Mouse (Mus musculus) midbrain, embryonic 13.5 days (tissue): ENCODE measurements at regions not wholly inside any gene's neighbourhood (a gene's known extent, or its start where the extent isn't known, plus 50 kb on each side); places are given as distances from the start of the nearest gene placed in this dataset.

Experiments used
- ATAC-seq: fragments of 200-750 bp; cut with Nextera tagmentation; 2 replicates; pipeline ENCODE4 v1.8.0; 2017; ENCODE audit warnings: mild to moderate bottlenecking, moderate TSS enrichment, moderate library complexity
- H3K27ac ChIP-seq: fragments of 300-500 bp; sonication (generic); 2 replicates; pipeline ENCODE4 v1.5.1; 2015; ENCODE audit warnings: inconsistent platforms, mild to moderate bottlenecking, moderate library complexity
- H3K27me3 ChIP-seq: fragments of 300-500 bp; sonication (generic); 2 replicates; pipeline ENCODE4 v1.6.1; 2015; ENCODE audit warnings: mild to moderate bottlenecking, inconsistent platforms
- H3K36me3 ChIP-seq: fragments of 300-500 bp; sonication (generic); 2 replicates; pipeline ENCODE4 v1.6.1; 2015; ENCODE audit warnings: mild to moderate bottlenecking, inconsistent platforms
- H3K4me1 ChIP-seq: fragments of 300-500 bp; sonication (generic); replicated peaks from 2 replicates; pipeline ENCODE4 v1.6.1; 2015; ENCODE audit warnings: inconsistent platforms
- H3K4me2 ChIP-seq: fragments of 300-500 bp; sonication (generic); replicated peaks from 2 replicates; pipeline ENCODE4 v1.6.1; 2015; ENCODE audit warnings: moderate library complexity, mild to moderate bottlenecking, inconsistent platforms
- H3K4me3 ChIP-seq: fragments of 300-500 bp; sonication (generic); replicated peaks from 2 replicates; pipeline ENCODE4 v1.5.1; 2015; ENCODE audit warnings: mild to moderate bottlenecking, inconsistent platforms
- H3K9ac ChIP-seq: fragments of 300-500 bp; sonication (generic); replicated peaks from 2 replicates; pipeline ENCODE4 v1.6.1; 2015; ENCODE audit warnings: mild to moderate bottlenecking, inconsistent platforms
- H3K9me3 ChIP-seq: fragments of 300-500 bp; sonication (generic); 2 replicates; pipeline ENCODE4 v1.6.1; 2016; ENCODE audit warnings: mild to moderate bottlenecking, inconsistent platforms
- WGBS: fragments of 180-500 bp; shearing (Covaris S2); methylation state at CpG from one replicate; pipeline ENCODE4 v1.1.7; 2015; 5-methylcytosine and 5-hydroxymethylcytosine counted together

DNA sequence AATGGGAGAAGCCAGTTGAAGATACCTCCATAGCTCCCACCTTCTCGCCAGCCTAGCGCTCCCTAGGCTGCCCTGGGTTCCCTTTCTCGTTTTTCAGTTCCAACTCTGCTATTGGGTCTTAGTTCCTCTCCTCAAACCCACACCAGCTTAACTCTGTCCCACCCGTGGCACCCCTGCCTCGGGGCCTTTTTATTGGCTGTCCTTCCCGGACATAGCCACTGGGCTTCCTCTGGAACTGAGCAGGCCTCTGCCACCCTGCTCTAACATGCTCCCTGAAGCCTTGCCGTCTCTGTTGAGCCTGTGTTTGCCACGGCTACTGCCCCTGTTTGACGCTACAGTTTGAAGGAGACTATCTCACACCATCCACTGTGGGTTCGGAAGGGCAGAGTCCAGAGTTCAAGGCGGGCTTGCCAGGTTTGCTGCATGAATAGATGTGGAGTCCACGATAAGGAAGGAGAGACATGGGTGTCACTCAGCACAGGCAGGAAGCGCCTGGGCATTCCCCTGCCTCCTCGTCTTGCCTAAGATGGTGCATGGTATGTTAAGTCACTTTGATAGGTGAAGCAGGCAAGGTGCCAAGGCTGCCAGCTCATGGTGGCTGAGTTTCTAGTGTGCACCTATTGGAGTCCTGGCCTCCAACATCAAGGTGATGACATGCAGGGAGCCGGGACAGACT, 116.1 kb upstream of the Tmem189 start:
- no peaks in the 10 kb centered on the region for H3K36me3 ChIP-seq
- H3K9ac ChIP-seq, result no peak overlapping the region
- no peak overlapping the region for H3K27ac ChIP-seq
- no peak for ATAC-seq
- 82% methylated on average over 15 of the region's 15 CpGs for WGBS
- H3K27me3 ChIP-seq, result no peaks in the 10 kb centered on the region
- no peak overlapping the region for H3K4me3 ChIP-seq
- no peaks in the 10 kb centered on the region for H3K4me1 ChIP-seq
- H3K9me3 ChIP-seq, result no peaks in the 10 kb centered on the region
- no peak overlapping the region for H3K4me2 ChIP-seq

DNA sequence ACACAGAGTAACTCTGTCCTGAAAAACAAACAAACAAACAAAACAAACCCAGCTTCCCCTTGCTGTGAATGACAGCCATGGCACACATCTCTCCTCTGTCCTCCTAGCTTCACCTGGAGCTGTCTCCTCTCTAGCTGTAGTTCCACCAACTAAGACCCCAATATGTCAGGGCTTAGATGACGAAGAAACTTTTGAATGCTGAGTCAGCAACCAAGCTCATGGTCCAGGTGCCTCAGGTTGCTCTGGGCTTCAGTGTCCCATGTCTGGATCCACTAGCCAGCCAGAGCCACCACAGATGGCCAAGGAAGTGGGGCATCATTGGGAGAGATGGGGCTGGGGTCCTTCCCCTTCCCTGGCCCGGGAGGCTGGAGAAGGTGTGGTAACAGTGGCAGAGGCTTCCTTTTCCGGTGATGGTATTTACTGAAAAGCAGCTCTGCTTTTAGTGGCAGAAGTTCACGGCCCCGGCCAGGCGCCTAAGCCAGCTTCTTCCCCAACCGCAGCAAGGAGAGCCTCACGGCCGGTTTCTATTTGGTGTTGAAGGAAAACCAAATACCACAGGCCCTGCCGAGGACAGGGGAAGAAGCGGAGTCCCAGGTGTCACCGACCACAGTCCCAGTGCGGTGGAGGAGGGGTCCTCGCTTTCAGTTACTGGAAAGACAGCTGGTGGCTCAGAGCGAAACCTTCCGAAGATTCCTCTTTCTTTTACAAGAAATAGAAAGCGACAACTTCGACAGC, 115.0 kb upstream of the Tmem189 start:
- Histone ChIP-seq H3K36me3 (no peaks in the 10 kb centered on the region), H3K27ac (no peak overlapping the region), H3K4me1 (no peaks in the 10 kb centered on the region), H3K4me3 (no peak overlapping the region), H3K9ac (no peak overlapping the region), H3K4me2 (no peak overlapping the region), H3K27me3 (no peaks in the 10 kb centered on the region), H3K9me3 (no peaks in the 10 kb centered on the region)
- no peak for ATAC-seq
- 73% methylated on average over 18 of the region's 18 CpGs for WGBS

DNA sequence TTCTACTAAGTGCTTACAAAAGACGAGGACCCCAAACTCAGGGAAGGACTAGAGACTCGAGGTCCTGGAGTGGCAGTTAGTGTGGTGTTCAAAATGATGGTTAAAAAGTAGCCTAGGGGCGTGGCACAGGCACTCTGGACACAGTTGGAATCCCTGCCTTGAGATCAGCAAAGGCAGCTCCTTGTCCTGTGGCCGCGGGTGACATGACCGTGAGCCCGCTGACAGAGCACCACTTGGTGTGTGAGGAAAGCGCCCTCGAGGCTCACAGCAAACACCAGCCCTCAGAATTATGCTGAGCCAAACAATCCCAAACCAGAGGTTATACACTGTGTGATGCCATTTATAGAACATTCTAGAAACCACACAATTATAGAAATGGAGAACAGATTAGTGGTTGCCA, 112.9 kb upstream of the Tmem189 start:
- Histone ChIP-seq H3K27me3 (no peaks in the 10 kb centered on the region), H3K36me3 (no peaks in the 10 kb centered on the region), H3K4me3 (no peak overlapping the region), H3K4me2 (no peak overlapping the region), H3K9ac (no peak overlapping the region), H3K9me3 (no peaks in the 10 kb centered on the region), H3K27ac (no peak overlapping the region), H3K4me1 (no peaks in the 10 kb centered on the region)
- no peak for ATAC-seq
- 81% methylated on average over 9 of the region's 9 CpGs for WGBS

DNA sequence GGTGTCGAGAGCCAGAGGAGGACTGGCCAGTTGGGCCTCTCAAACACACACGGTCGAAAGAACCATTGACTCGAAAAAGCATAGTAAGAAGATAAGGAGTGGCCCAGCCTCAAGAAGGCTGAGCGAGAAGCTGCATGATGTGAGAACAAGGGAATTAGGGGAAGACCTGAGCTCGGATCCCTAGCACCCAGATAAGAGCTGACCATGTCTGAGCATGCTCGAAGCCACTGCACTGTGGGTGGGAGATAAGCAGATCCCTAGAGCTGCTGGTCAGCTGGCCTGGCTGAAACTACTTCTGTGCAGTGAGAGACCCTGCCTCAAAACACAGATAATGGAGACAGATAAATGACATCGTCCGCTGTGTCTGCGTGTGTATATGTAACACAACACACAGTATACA, 111.8 kb upstream of the Tmem189 start:
- Histone ChIP-seq H3K9ac (no peak overlapping the region), H3K4me2 (no peak overlapping the region), H3K27ac (no peak overlapping the region), H3K36me3 (no peaks in the 10 kb centered on the region), H3K4me3 (no peak overlapping the region), H3K9me3 (no peaks in the 10 kb centered on the region), H3K27me3 (no peaks in the 10 kb centered on the region), H3K4me1 (no peaks in the 10 kb centered on the region)
- WGBS, result 89% methylated on average over 10 of the region's 10 CpGs
- no peak for ATAC-seq

DNA sequence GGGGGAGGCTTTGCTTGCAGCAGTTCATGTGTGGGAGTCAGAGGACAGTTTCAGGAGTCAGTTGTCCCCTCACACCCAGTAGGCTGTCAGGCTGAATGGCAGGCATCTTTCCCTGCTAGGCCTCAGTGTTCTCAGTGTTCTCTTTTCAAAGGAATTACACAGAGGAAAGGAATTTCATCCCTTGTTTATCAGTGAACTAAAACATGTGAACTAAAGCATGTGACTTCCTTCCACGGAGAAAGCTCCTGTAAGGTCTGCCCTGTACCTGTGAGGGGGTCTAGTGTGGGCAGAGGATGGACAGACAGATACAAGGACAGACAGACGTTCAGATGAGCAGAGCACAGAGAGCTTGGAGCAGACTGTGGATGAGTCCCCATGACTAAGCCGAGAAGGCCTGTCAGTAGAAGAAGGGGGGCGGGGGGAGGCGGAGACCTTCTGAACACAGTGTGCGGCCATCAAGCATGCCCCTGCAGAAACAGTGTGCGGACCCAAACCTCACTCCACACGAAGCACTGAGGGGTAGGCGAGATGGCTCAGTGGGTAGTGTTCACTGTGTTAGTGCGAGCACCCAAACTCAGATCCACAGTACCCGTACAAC, 111.1 kb upstream of the Tmem189 start:
- Histone ChIP-seq H3K9ac (no peak overlapping the region), H3K4me1 (no peaks in the 10 kb centered on the region), H3K4me2 (no peak overlapping the region), H3K36me3 (no peaks in the 10 kb centered on the region), H3K27me3 (no peaks in the 10 kb centered on the region), H3K9me3 (no peaks in the 10 kb centered on the region), H3K4me3 (no peak overlapping the region), H3K27ac (no peak overlapping the region)
- 70% methylated on average over 11 of the region's 11 CpGs for WGBS
- ATAC-seq, result no peak

DNA sequence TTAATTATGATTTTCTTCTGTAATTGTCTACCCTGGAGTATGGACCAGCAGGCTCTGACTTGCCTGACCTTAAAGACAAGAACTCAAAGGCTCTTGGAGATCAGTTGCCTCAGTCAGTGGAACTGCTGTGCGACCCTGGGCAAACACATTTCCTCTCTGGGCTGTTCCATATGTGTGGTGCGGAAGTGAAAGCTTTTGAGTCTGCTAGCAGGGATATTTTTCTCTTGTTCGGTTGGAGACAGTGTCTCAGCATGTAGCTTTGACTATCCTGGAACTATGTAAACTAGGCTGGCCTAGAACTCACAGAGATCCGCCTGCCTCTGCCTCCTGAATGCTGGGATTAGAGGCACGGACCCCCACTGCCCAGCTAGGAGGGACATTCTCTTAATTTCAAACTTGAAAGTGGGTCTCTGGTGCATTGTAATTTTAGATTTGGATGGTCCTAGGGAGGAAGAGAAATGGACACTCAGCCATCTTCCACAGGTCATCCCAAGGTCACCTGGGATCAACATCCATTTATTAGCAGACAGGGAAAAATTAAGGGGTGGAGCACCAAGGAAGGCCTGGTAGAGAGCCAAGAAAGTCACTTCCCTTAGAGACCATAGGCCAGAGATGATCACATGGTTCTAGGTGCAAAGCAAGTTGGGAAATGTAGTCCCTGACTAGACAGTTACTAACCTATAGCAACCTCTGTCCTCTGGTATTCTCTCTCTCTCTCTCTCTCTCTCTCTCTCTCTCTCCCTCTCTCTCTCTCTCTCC, 110.2 kb upstream of the Tmem189 start:
- no peak overlapping the region for H3K27ac ChIP-seq
- no peaks in the 10 kb centered on the region for H3K36me3 ChIP-seq
- WGBS, result 92% methylated on average over 5 of the region's 5 CpGs
- no peaks in the 10 kb centered on the region for H3K4me1 ChIP-seq
- H3K4me3 ChIP-seq, result no peak overlapping the region
- no peak overlapping the region for H3K4me2 ChIP-seq
- no peaks in the 10 kb centered on the region for H3K9me3 ChIP-seq
- H3K27me3 ChIP-seq, result no peaks in the 10 kb centered on the region
- peak; percentile 76; the same call in 1 of the 2 replicates for ATAC-seq
- no peak overlapping the region for H3K9ac ChIP-seq

DNA sequence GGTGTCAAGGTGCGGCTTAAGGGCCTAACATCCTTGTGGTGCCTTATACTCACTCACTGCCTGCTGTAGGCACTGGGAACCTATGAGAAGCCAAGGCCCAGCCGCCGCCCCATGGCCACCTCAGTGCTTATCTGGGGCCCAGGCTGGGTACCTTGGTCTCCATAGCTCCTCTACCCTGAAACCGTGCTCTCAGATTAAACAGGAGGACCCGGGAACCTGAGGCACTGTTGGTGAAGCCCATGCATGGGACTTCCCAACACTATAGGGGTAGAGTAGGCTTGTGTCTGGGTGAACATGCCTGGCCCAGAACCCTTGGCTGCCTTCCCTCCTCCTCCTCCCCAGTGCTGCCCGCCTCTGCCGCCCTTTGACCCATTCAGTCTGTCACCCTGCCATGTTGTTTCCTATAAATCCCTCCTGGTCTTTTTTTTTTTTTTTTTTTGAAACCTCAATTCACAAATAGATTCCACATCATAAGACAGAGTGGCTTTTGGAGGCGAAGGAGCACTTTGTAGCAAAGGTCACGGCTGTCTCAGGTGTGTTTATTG, 109.4 kb upstream of the Tmem189 start:
- WGBS, result 97% methylated on average over 9 of the region's 9 CpGs
- no peaks in the 10 kb centered on the region for H3K4me1 ChIP-seq
- ATAC-seq, result no peak
- H3K4me2 ChIP-seq, result no peak overlapping the region
- no peaks in the 10 kb centered on the region for H3K9me3 ChIP-seq
- no peaks in the 10 kb centered on the region for H3K27me3 ChIP-seq
- H3K36me3 ChIP-seq, result no peaks in the 10 kb centered on the region
- H3K27ac ChIP-seq, result no peak overlapping the region
- no peak overlapping the region for H3K4me3 ChIP-seq
- no peak overlapping the region for H3K9ac ChIP-seq

DNA sequence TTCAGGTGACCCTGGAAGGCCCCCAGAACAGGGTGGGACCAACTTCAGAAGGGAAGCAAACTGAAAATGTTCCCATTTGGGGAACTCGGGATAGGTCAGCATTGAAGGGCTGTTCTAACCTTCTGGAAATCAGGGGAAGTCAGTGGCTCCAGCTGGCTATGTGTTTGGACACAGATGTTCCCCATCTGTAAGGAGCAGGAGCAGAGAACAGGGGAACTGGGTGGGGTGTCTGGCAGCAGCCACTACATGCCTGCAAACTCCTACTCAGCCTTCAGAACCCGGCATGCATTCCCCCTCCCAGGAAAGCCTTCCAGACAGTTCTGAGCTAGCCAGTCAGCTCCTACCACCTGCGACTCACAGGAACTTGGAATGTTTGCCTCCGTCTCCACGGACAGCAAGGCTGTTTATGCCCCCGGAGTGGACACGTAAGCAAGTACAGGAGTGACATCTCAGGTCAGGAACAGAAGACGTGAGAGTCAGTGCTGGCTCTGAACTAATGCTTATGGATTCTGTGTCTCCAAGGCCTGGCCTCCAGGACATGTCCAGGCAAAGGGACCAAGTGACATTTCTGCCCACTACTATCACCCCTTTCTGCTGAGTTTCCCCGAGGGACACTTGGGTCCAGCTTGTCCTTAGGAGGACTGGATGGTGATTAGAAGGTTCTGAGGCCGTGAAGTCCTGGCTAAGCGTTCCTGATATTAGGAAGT, 108.6 kb upstream of the Tmem189 start:
- no peaks in the 10 kb centered on the region for H3K4me1 ChIP-seq
- H3K9me3 ChIP-seq, result no peaks in the 10 kb centered on the region
- no peak overlapping the region for H3K9ac ChIP-seq
- no peaks in the 10 kb centered on the region for H3K27me3 ChIP-seq
- no peak overlapping the region for H3K4me3 ChIP-seq
- no peak for ATAC-seq
- no peak overlapping the region for H3K4me2 ChIP-seq
- no peaks in the 10 kb centered on the region for H3K36me3 ChIP-seq
- no peak overlapping the region for H3K27ac ChIP-seq
- 91% methylated on average over 11 of the region's 11 CpGs for WGBS

DNA sequence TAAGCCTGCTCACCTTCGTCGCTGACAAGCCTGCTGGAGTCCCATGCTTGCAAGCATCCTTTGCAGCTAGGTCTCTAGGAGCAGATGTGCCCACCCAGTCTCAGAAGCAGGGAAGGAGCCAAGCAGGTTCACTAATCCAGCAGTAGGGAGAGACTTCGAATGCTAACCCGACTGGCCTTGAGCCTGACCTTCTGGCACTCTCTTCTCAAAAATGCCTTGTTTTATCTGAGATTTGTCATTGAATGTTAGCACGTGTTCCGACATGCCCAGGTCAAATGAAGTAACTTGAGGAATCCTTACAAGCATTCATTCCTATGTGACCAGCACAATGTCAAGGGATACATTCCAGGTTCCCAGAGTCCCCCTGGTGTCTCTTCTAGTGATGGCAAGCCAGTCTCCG, 105.9 kb upstream of the Tmem189 start:
- Histone ChIP-seq H3K4me3 (no peak overlapping the region), H3K9me3 (no peaks in the 10 kb centered on the region), H3K27ac (no peak overlapping the region), H3K4me1 (no peaks in the 10 kb centered on the region), H3K9ac (no peak overlapping the region), H3K36me3 (no peaks in the 10 kb centered on the region), H3K4me2 (no peak overlapping the region), H3K27me3 (no peaks in the 10 kb centered on the region)
- ATAC-seq, result no peak
- 84% methylated on average over 7 of the region's 7 CpGs for WGBS

DNA sequence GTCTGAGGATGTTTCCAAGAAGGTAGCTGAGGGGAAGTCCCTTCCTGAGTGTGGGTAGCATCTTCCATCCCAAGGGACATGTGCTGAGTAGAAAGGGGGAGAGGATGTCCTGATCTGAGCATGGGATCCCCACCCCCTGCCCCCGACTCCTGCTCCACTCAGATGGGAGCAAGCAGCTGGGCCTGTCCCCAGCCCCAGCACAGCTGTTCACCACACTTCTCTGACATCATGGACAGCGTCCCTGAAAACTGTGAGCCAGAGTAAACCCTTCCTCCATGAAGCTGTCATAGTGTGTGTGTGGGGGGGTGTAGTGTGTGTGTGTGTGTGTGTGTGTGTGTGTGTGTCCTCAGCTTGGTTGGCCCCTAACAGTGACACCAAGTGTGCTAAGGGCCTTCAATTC, 104.3 kb upstream of the Tmem189 start:
- no peak overlapping the region for H3K27ac ChIP-seq
- no peaks in the 10 kb centered on the region for H3K9me3 ChIP-seq
- WGBS, result 88% methylated on average over 2 of the region's 2 CpGs
- no peak overlapping the region for H3K4me2 ChIP-seq
- no peaks in the 10 kb centered on the region for H3K27me3 ChIP-seq
- no peaks in the 10 kb centered on the region for H3K4me1 ChIP-seq
- H3K9ac ChIP-seq, result no peak overlapping the region
- H3K36me3 ChIP-seq, result no peaks in the 10 kb centered on the region
- no peak overlapping the region for H3K4me3 ChIP-seq
- no peak for ATAC-seq

DNA sequence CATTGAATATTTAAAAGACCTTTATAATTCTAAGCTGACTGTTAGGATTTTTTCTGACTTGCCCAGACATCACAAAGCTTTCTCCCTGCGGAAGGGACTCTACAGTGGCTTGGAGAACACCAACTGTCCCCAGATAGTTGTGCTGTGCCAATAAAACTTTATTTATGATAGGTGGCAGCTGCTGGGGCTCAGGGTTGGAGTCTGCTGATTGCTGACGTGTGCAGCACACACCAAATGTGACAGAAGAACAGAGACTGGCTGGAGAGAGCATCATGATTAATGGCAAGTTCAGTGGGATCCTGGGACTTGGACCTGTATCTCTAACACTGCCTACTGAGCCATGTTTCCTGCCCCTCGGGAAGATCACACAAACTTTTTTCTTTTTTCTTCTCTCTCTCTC, 103.1 kb upstream of the Tmem189 start:
- ATAC-seq, result no peak
- Histone ChIP-seq H3K4me1 (no peaks in the 10 kb centered on the region), H3K36me3 (no peaks in the 10 kb centered on the region), H3K27me3 (no peaks in the 10 kb centered on the region), H3K4me3 (no peak overlapping the region), H3K9ac (no peak overlapping the region), H3K27ac (no peak overlapping the region), H3K9me3 (no peaks in the 10 kb centered on the region), H3K4me2 (no peak overlapping the region)
- WGBS, result 70% methylated on average over 3 of the region's 3 CpGs
